Comparison of ENCODE assay signal across 19 mouse cellular contexts in the genomic region with DNA sequence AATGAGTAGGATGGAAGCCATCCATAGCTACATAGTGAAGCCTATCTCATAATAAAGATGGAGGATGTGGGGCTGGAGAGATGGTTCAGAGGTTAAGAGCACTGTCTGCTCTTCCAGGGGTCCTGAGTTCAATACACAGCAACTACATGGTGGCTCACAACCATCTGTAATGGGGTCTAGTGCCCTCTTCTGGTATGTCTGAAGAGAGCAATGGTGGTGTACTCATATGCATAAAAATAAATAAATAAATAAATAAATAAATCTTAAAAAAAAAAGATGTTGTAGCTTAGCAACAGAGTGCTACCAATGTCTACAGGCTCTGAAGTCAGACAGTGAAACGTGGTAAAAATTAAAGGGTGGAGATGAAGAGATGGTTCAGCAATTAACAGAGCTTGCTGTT. TPM values are rescaled to one million over a fixed set of nuclear protein-coding genes. Genes with fewer than 3 reads are reported as not detected.
A peak's percentile ranks its signal among the peaks of the same experiment; 100 is the strongest.
DNase-seq lines count a peak whose midpoint lies in the region; ATAC-seq and TF ChIP-seq lines count a peak whose summit lies in the region.
"Had no signal": no experiment of that assay in that cellular context is flagged by ENCODE, and none has a peak within 500 bp of the region (broad histone marks: within the 10 kb centered on the region; RNA-seq: fewer than 3 reads in every experiment).

No protein-coding gene starts in this region.

- WGBS in forebrain, postnatal 0 days = 53% methylated on average over 1 of the region's 1 CpGs
- WGBS in forebrain, embryonic 14.5 days = 75% methylated on average over 1 of the region's 1 CpGs
- WGBS in limb, embryonic 13.5 days = 75% methylated on average over 1 of the region's 1 CpGs
- WGBS in limb, embryonic 10.5 days = 79% methylated on average over 1 of the region's 1 CpGs
- 76% methylated on average over 1 of the region's 1 CpGs for WGBS in thymus, adult 2 months

- H3K27ac ChIP-seq in forebrain, postnatal 0 days (ENCODE audit: low read depth, low read length) = no peak overlapping the region
- no peak overlapping the region for H3K27ac ChIP-seq in forebrain, embryonic 14.5 days (ENCODE audit: low read depth, low read length)
- no peak overlapping the region for H3K27ac ChIP-seq in limb, embryonic 13.5 days
- no peak overlapping the region for H3K27ac ChIP-seq in limb, embryonic 10.5 days
- H3K27ac ChIP-seq in thymus, adult 2 months (ENCODE audit: control insufficient read depth, insufficient read depth, low read length) = no peak overlapping the region
- H3K27ac ChIP-seq: embryonic facial prominence, embryonic 15.5 days; forebrain, embryonic 13.5 days; hindbrain, embryonic 13.5 days; midbrain, embryonic 10.5 days had no signal

- peak; percentile 20; the same call in 1 of the 2 replicates for TF ChIP-seq CTCF in forebrain, postnatal 0 days (IDR thresholded peaks at IDR 0.05; ENCODE audit: low read depth)
- TF ChIP-seq CTCF in thymus, adult 2 months (IDR thresholded peaks at IDR 0.05; ENCODE audit: borderline replicate concordance, control insufficient read depth, extremely low read depth, insufficient read depth, low read length, poor library complexity) = no peak

- intact Hi-C loops in left cerebral cortex, postnatal 4 days (cut with DNase I) = no loop called here

- no peak for TF ChIP-seq POLR2A in thymus, adult 2 months (IDR thresholded peaks at IDR 0.05; ENCODE audit: control insufficient read depth, extremely low read depth, insufficient read depth, low read length, poor library complexity)

- peaks cover 9% of the 10 kb centered on the region for H3K36me3 ChIP-seq in forebrain, postnatal 0 days (ENCODE audit: insufficient read depth)
- H3K36me3 ChIP-seq in forebrain, embryonic 14.5 days (ENCODE audit: control insufficient read depth, insufficient read depth, low read length) = peaks cover 7% of the 10 kb centered on the region; the same call in 1 of the 2 replicates
- peaks cover 46% of the 10 kb centered on the region for H3K36me3 ChIP-seq in limb, embryonic 13.5 days
- H3K36me3 ChIP-seq in limb, embryonic 10.5 days = peaks cover 51% of the 10 kb centered on the region
- H3K36me3 ChIP-seq in thymus, adult 2 months (ENCODE audit: control insufficient read depth, insufficient read depth, low read length) = no peaks in the 10 kb centered on the region

- no peak overlapping the region for H3K9ac ChIP-seq in forebrain, postnatal 0 days
- no peak overlapping the region for H3K9ac ChIP-seq in forebrain, embryonic 14.5 days (ENCODE audit: low read length)
- peak overlapping the region; percentile 25; the same call in 1 of the 2 replicates for H3K9ac ChIP-seq in limb, embryonic 13.5 days
- H3K9ac ChIP-seq: embryonic facial prominence, embryonic 15.5 days; forebrain, embryonic 13.5 days had no signal

- H3K4me3 ChIP-seq in forebrain, postnatal 0 days (ENCODE audit: low read depth, low read length) = no peak overlapping the region
- no peak overlapping the region for H3K4me3 ChIP-seq in forebrain, embryonic 14.5 days (ENCODE audit: low read depth, low read length)
- H3K4me3 ChIP-seq in limb, embryonic 13.5 days = no peak overlapping the region
- no peak overlapping the region for H3K4me3 ChIP-seq in limb, embryonic 10.5 days
- H3K4me3 ChIP-seq in thymus, adult 2 months (ENCODE audit: control insufficient read depth, insufficient read depth, low read length) = no peak overlapping the region
- H3K4me3 ChIP-seq: embryonic facial prominence, embryonic 15.5 days; forebrain, embryonic 13.5 days; hindbrain, embryonic 13.5 days; midbrain, embryonic 10.5 days had no signal

- no peak overlapping the region for H3K4me2 ChIP-seq in forebrain, postnatal 0 days (ENCODE audit: low read depth)
- H3K4me2 ChIP-seq in forebrain, embryonic 14.5 days (ENCODE audit: low read length) = no peak overlapping the region
- no peak overlapping the region for H3K4me2 ChIP-seq in limb, embryonic 13.5 days (replicated peaks)
- H3K4me2 ChIP-seq: embryonic facial prominence, embryonic 15.5 days; forebrain, embryonic 13.5 days; hindbrain, embryonic 13.5 days had no signal

- no peaks in the 10 kb centered on the region for H3K9me3 ChIP-seq in forebrain, postnatal 0 days (ENCODE audit: low read length)
- H3K9me3 ChIP-seq in forebrain, embryonic 14.5 days (replicated peaks; ENCODE audit: control insufficient read depth, low read length) = no peaks in the 10 kb centered on the region
- no peaks in the 10 kb centered on the region for H3K9me3 ChIP-seq in limb, embryonic 13.5 days
- H3K9me3 ChIP-seq in limb, embryonic 10.5 days (replicated peaks) = no peaks in the 10 kb centered on the region
- H3K9me3 ChIP-seq: embryonic facial prominence, embryonic 15.5 days; forebrain, embryonic 13.5 days; hindbrain, embryonic 13.5 days; midbrain, embryonic 10.5 days had no signal

- DNase-seq in forebrain, postnatal 0 days = no peak
- no peak for DNase-seq in forebrain, embryonic 14.5 days (ENCODE audit: low spot score)
- DNase-seq in limb, embryonic 10.5 days (ENCODE audit: low spot score) = no peak
- peak; percentile 56 for DNase-seq in 416B (ENCODE audit: low read depth)
- DNase-seq in R1 (ENCODE audit: low read depth, low spot score) = peak; percentile 48
- DNase-seq in thymus, adult 2 months = no peak
- no peak for DNase-seq in left cerebral cortex, postnatal 4 days
- DNase-seq: adrenal gland, postnatal 14 days; cerebellum, adult 9-11 months; heart, adult 11 months; heart, postnatal 10 days; liver; lung, postnatal 14 days; right cerebral cortex, postnatal 14 days had no signal

- peaks cover 19% of the 10 kb centered on the region for H3K4me1 ChIP-seq in forebrain, postnatal 0 days (ENCODE audit: insufficient read depth)
- H3K4me1 ChIP-seq in forebrain, embryonic 14.5 days (ENCODE audit: control insufficient read depth, insufficient read depth, low read length) = peaks cover 18% of the 10 kb centered on the region
- H3K4me1 ChIP-seq in limb, embryonic 13.5 days = peaks cover 30% of the 10 kb centered on the region
- H3K4me1 ChIP-seq in limb, embryonic 10.5 days = peaks cover 24% of the 10 kb centered on the region
- peaks cover 30% of the 10 kb centered on the region for H3K4me1 ChIP-seq in thymus, adult 2 months (replicated peaks; ENCODE audit: control insufficient read depth, insufficient read depth, low read length)

- H3K27me3 ChIP-seq in forebrain, postnatal 0 days (ENCODE audit: insufficient read depth, low read length) = no peaks in the 10 kb centered on the region
- no peaks in the 10 kb centered on the region for H3K27me3 ChIP-seq in forebrain, embryonic 14.5 days (replicated peaks; ENCODE audit: control insufficient read depth, insufficient read depth, low read length)
- H3K27me3 ChIP-seq in limb, embryonic 13.5 days = no peaks in the 10 kb centered on the region
- no peaks in the 10 kb centered on the region for H3K27me3 ChIP-seq in limb, embryonic 10.5 days (ENCODE audit: low read depth, poor library complexity, severe bottlenecking)
- H3K27me3 ChIP-seq in thymus, adult 2 months (ENCODE audit: control insufficient read depth, insufficient read depth, low read length) = no peaks in the 10 kb centered on the region
- H3K27me3 ChIP-seq: embryonic facial prominence, embryonic 15.5 days; forebrain, embryonic 13.5 days; hindbrain, embryonic 13.5 days had no signal

- no peak for ATAC-seq in forebrain, postnatal 0 days
- ATAC-seq in forebrain, embryonic 14.5 days = no peak
- ATAC-seq in limb, embryonic 13.5 days (ENCODE audit: low FRiP score, low read depth) = no peak
- ATAC-seq: forebrain, embryonic 13.5 days had no signal

RNA-seq across cellular contexts. Expression of gene Ap3d1, which starts 3.4 kb away (rescaled TPM):
- total RNA-seq in forebrain, postnatal 0 days (2014; rRNA removed) = 137 and 176 TPM in 2 replicates
- polyA plus RNA-seq in forebrain, postnatal 0 days (2015; fragmentation: Nextera tagmentation; extraction: Ambion mirVana) = 63.8 and 87.7 TPM in 2 replicates
- polyA plus RNA-seq in forebrain, embryonic 14.5 days (2014; fragmentation: Nextera tagmentation; extraction: Ambion mirVana) = 81.0 and 99.5 TPM in 2 replicates
- 74.5 and 80.0 TPM in 2 replicates for polyA plus RNA-seq in limb, embryonic 13.5 days (2015; fragmentation: Nextera tagmentation; extraction: Ambion mirVana)
- polyA plus RNA-seq in limb, embryonic 10.5 days (2016; fragmentation: Nextera tagmentation; extraction: Ambion mirVana) = 54.6 and 60.6 TPM in 2 replicates
- 182 and 195 TPM in 2 replicates for polyA plus RNA-seq in thymus, adult 2 months (2012; rRNA removed)
- 100 to 1,000 TPM; 142 to 145 TPM for total RNA-seq in left cerebral cortex, postnatal 4 days (2021)

RNA-seq across cellular contexts. Expression of gene Dot1l, which starts 16.3 kb away (rescaled TPM):
- total RNA-seq in forebrain, postnatal 0 days (2014; rRNA removed) = 15.9 and 21.7 TPM in 2 replicates
- polyA plus RNA-seq in forebrain, postnatal 0 days (2015; fragmentation: Nextera tagmentation; extraction: Ambion mirVana) = 5.7 and 8.5 TPM in 2 replicates
- polyA plus RNA-seq in forebrain, embryonic 14.5 days (2014; fragmentation: Nextera tagmentation; extraction: Ambion mirVana) = 13.6 and 19.3 TPM in 2 replicates
- polyA plus RNA-seq in limb, embryonic 13.5 days (2015; fragmentation: Nextera tagmentation; extraction: Ambion mirVana) = 19.2 and 20.2 TPM in 2 replicates
- polyA plus RNA-seq in limb, embryonic 10.5 days (2016; fragmentation: Nextera tagmentation; extraction: Ambion mirVana) = 26.4 and 28.3 TPM in 2 replicates
- polyA plus RNA-seq in thymus, adult 2 months (2012; rRNA removed) = 121 and 155 TPM in 2 replicates
- 10 to 100 TPM; 62.1 TPM for total RNA-seq in left cerebral cortex, postnatal 4 days (2021)

RNA-seq across cellular contexts. Expression of gene Izumo4, which starts 36.7 kb away (rescaled TPM):
- 37.9 and 39.5 TPM in 2 replicates for total RNA-seq in forebrain, postnatal 0 days (2014; rRNA removed)
- 34.4 and 36.7 TPM in 2 replicates for polyA plus RNA-seq in forebrain, postnatal 0 days (2015; fragmentation: Nextera tagmentation; extraction: Ambion mirVana)
- 16.0 and 21.5 TPM in 2 replicates for polyA plus RNA-seq in forebrain, embryonic 14.5 days (2014; fragmentation: Nextera tagmentation; extraction: Ambion mirVana)
- 24.2 and 25.6 TPM in 2 replicates for polyA plus RNA-seq in limb, embryonic 13.5 days (2015; fragmentation: Nextera tagmentation; extraction: Ambion mirVana)
- 8.6 and 10.8 TPM in 2 replicates for polyA plus RNA-seq in limb, embryonic 10.5 days (2016; fragmentation: Nextera tagmentation; extraction: Ambion mirVana)
- 56.4 and 66.9 TPM in 2 replicates for polyA plus RNA-seq in thymus, adult 2 months (2012; rRNA removed)
- 10 to 100 TPM; 46.3 to 53.6 TPM for total RNA-seq in left cerebral cortex, postnatal 4 days (2021)

RNA-seq across cellular contexts. Expression of gene Mob3a, which starts 36.9 kb away (rescaled TPM):
- 54.1 and 57.8 TPM in 2 replicates for total RNA-seq in forebrain, postnatal 0 days (2014; rRNA removed)
- 38.9 and 45.9 TPM in 2 replicates for polyA plus RNA-seq in forebrain, postnatal 0 days (2015; fragmentation: Nextera tagmentation; extraction: Ambion mirVana)
- 35.7 and 37.2 TPM in 2 replicates for polyA plus RNA-seq in forebrain, embryonic 14.5 days (2014; fragmentation: Nextera tagmentation; extraction: Ambion mirVana)
- polyA plus RNA-seq in limb, embryonic 13.5 days (2015; fragmentation: Nextera tagmentation; extraction: Ambion mirVana) = 55.3 and 55.7 TPM in 2 replicates
- polyA plus RNA-seq in limb, embryonic 10.5 days (2016; fragmentation: Nextera tagmentation; extraction: Ambion mirVana) = 48.2 and 54.7 TPM in 2 replicates
- polyA plus RNA-seq in thymus, adult 2 months (2012; rRNA removed) = 252 and 261 TPM in 2 replicates
- total RNA-seq in left cerebral cortex, postnatal 4 days (2021) = 10 to 100 TPM; 52.0 to 52.1 TPM

RNA-seq across cellular contexts. Expression of gene Sf3a2, which starts 59.3 kb away (rescaled TPM):
- total RNA-seq in forebrain, postnatal 0 days (2014; rRNA removed) = 20.4 and 20.6 TPM in 2 replicates
- 66.4 and 73.7 TPM in 2 replicates for polyA plus RNA-seq in forebrain, postnatal 0 days (2015; fragmentation: Nextera tagmentation; extraction: Ambion mirVana)
- 66.6 and 71.7 TPM in 2 replicates for polyA plus RNA-seq in forebrain, embryonic 14.5 days (2014; fragmentation: Nextera tagmentation; extraction: Ambion mirVana)
- 73.0 and 77.4 TPM in 2 replicates for polyA plus RNA-seq in limb, embryonic 13.5 days (2015; fragmentation: Nextera tagmentation; extraction: Ambion mirVana)
- 113 and 121 TPM in 2 replicates for polyA plus RNA-seq in limb, embryonic 10.5 days (2016; fragmentation: Nextera tagmentation; extraction: Ambion mirVana)
- 94.6 and 119 TPM in 2 replicates for polyA plus RNA-seq in thymus, adult 2 months (2012; rRNA removed)
- 10 to 100 TPM; 58.0 to 58.2 TPM for total RNA-seq in left cerebral cortex, postnatal 4 days (2021)

Comparison
In these comparisons a context has a peak if more than half of its experiments do, and no peak if none do; other contexts are left out.
1. DNase-seq: peak in 416B (single experiment) and R1 (single experiment); none in forebrain, postnatal 0 days (single experiment), forebrain, embryonic 14.5 days (single experiment), limb, embryonic 10.5 days (single experiment), thymus, adult 2 months (single experiment) and left cerebral cortex, postnatal 4 days (single experiment).